Mouse (Mus musculus) stomach, postnatal 0 days (tissue): ENCODE measurements at regions not wholly inside any gene's neighbourhood (a gene's known extent, or its start where the extent isn't known, plus 50 kb on each side); places are given as distances from the start of the nearest gene placed in this dataset.

Experiments used
- CTCF ChIP-seq: IDR thresholded peaks from 2 replicates; pipeline ENCODE4 v1.5.1; 2016; ENCODE audit warnings: antibody characterized with exemption, low read depth, mild to moderate bottlenecking, moderate library complexity
- EP300 ChIP-seq: optimal IDR thresholded peaks from 2 replicates; pipeline ENCODE3; 2016; ENCODE audit warnings: antibody characterized with exemption

GRCm38 (mm10) chr17:16156596-16156995 lies 325.8 kb upstream of the Rgmb start:
- TF ChIP-seq CTCF (no peak), EP300 (no peak)
